Mouse (Mus musculus): Measurements from ENCODE around the gene Rgs3.

GRCm38 (mm10) chr4:62629905-62630304 lies 70.3 kb downstream of the Rgs3 start:
- TF ChIP-seq CTCF (IDR thresholded peaks at IDR 0.05; ENCODE audit: low read depth) (no peak), EP300 (IDR thresholded peaks at IDR 0.05; ENCODE audit: low read depth) (no peak)

Data from heart, postnatal 0 days (tissue).